Mouse (Mus musculus) lung, adult 2 months (tissue): ENCODE measurements at regions not wholly inside any gene's neighbourhood (a gene's known extent, or its start where the extent isn't known, plus 50 kb on each side); places are given as distances from the start of the nearest gene placed in this dataset.

Source experiments
- CTCF ChIP-seq: fragments of 200-500 bp; IDR thresholded peaks from 2 replicates; pipeline ENCODE4 v1.5.1; 2011; ENCODE audit warnings: mild to moderate bottlenecking, low read length, control low read depth; ENCODE audit not compliant: insufficient read depth
- POLR2A ChIP-seq: fragments of 200-500 bp; IDR thresholded peaks from 2 replicates; pipeline ENCODE4 v1.6.1; 2011; ENCODE audit warnings: low read depth, mild to moderate bottlenecking, control low read depth, low read length, borderline replicate concordance; ENCODE audit errors: extremely low read depth

GRCm38 (mm10) chr11:44103841-44104191, 202.8 kb upstream of the Adra1b start:
- TF ChIP-seq POLR2A (no peak), CTCF (no peak)
